ENCODE assay signal across 8 mouse cellular contexts in genomic region chr7:138847316-138848027, GRCm38 (mm10). TPM values are rescaled to one million over a fixed set of nuclear protein-coding genes. Genes with fewer than 3 reads are reported as not detected.
DNase-seq lines count a peak whose midpoint lies in the region; ATAC-seq lines count a peak whose summit lies in the region.

No protein-coding gene starts in this region.

- ATAC-seq in heart, embryonic 14.5 days (ENCODE audit: insufficient number of reproducible peaks, insufficient read depth, low FRiP score, low read depth), result no peak
- ATAC-seq in hindbrain, embryonic 12.5 days (ENCODE audit: low FRiP score), result no peak
- ATAC-seq in midbrain, embryonic 14.5 days (ENCODE audit: low FRiP score, low TSS enrichment), result no peak

- no peaks in the 10 kb centered on the region for H3K27me3 ChIP-seq in heart, embryonic 14.5 days (ENCODE audit: control insufficient read depth, insufficient read depth, low read length)
- H3K27me3 ChIP-seq in hindbrain, embryonic 12.5 days, result no peaks in the 10 kb centered on the region
- no peaks in the 10 kb centered on the region for H3K27me3 ChIP-seq in midbrain, embryonic 14.5 days (ENCODE audit: control insufficient read depth, insufficient read depth, low read length)

- H3K9me3 ChIP-seq in heart, embryonic 14.5 days (ENCODE audit: control insufficient read depth, low read length), result no peaks in the 10 kb centered on the region
- H3K9me3 ChIP-seq in hindbrain, embryonic 12.5 days (replicated peaks), result no peaks in the 10 kb centered on the region
- H3K9me3 ChIP-seq in midbrain, embryonic 14.5 days (ENCODE audit: control insufficient read depth, low read length), result no peaks in the 10 kb centered on the region

- intact Hi-C loops in left cerebral cortex, postnatal 25 days (cut with DNase I), result loop anchor here (2.0 kb wide), 1 partner anchor 61 kb away; the partner anchor contains the start of gene Bnip3

- H3K36me3 ChIP-seq in heart, embryonic 14.5 days (ENCODE audit: control insufficient read depth, insufficient read depth, low read length), result peaks cover 37% of the 10 kb centered on the region
- H3K36me3 ChIP-seq in hindbrain, embryonic 12.5 days, result peaks cover 8% of the 10 kb centered on the region; the same call in 1 of the 2 replicates
- H3K36me3 ChIP-seq in midbrain, embryonic 14.5 days (ENCODE audit: control insufficient read depth, insufficient read depth, low read length), result peaks cover 23% of the 10 kb centered on the region

- H3K4me1 ChIP-seq in heart, embryonic 14.5 days (ENCODE audit: control insufficient read depth in 2 of 2, insufficient read depth in 2 of 2, low read length in 2 of 2), result peaks cover 9 to 32% of the 10 kb centered on the region in 2 experiments
- peaks cover 58% of the 10 kb centered on the region for H3K4me1 ChIP-seq in hindbrain, embryonic 12.5 days
- peaks cover 44% of the 10 kb centered on the region for H3K4me1 ChIP-seq in midbrain, embryonic 14.5 days (ENCODE audit: control insufficient read depth, insufficient read depth, low read length)

- WGBS in heart, embryonic 14.5 days, result 35% methylated on average over 13 of the region's 13 CpGs
- whole genome bisulfite sequencing in hindbrain, embryonic 12.5 days, result 49% methylated on average over 13 of the region's 13 CpGs
- 50% methylated on average over 13 of the region's 13 CpGs for WGBS in midbrain, embryonic 14.5 days

- DNase-seq in heart, adult 9 months (ENCODE audit: low spot score in 2 of 2), result no peak
- peak; percentile 12 for DNase-seq in NIH3T3 (ENCODE audit: low read depth)
- peak; percentile 17 for DNase-seq in midbrain, embryonic 14.5 days
- no peak for DNase-seq in left cerebral cortex, postnatal 25 days (ENCODE audit: low spot score in 2 of 2)
- no peak for DNase-seq in right cerebral cortex, adult 2 months (ENCODE audit: low spot score in 2 of 2)
- no peak for DNase-seq in cerebellum, postnatal 25 days

- H3K4me2 ChIP-seq in heart, embryonic 14.5 days (ENCODE audit: low read length), result peak overlapping the region; percentile 82
- H3K4me2 ChIP-seq in hindbrain, embryonic 12.5 days (replicated peaks), result peak overlapping the region; percentile 92
- peak overlapping the region; percentile 78 for H3K4me2 ChIP-seq in midbrain, embryonic 14.5 days (ENCODE audit: low read length)

- peak overlapping the region in 1 of 2 experiments; percentile 95; a peak in 1 of 4 replicates for H3K27ac ChIP-seq in heart, embryonic 14.5 days (replicated peaks in 1 of 2; ENCODE audit: control insufficient read depth in 1 of 2, insufficient read depth in 1 of 2, low read depth in 2 of 2, low read length in 2 of 2)
- peak overlapping the region; percentile 94; the same call in 1 of the 2 replicates for H3K27ac ChIP-seq in hindbrain, embryonic 12.5 days
- no peak overlapping the region for H3K27ac ChIP-seq in midbrain, embryonic 14.5 days (replicated peaks; ENCODE audit: low read depth, low read length)

- H3K9ac ChIP-seq in heart, embryonic 14.5 days (ENCODE audit: low read length), result peak overlapping the region; percentile 94
- peak overlapping the region; percentile 95 for H3K9ac ChIP-seq in hindbrain, embryonic 12.5 days
- peak overlapping the region; percentile 97 for H3K9ac ChIP-seq in midbrain, embryonic 14.5 days (replicated peaks; ENCODE audit: low read length)

- H3K4me3 ChIP-seq in heart, embryonic 14.5 days (ENCODE audit: control insufficient read depth in 1 of 2, insufficient read depth in 1 of 2, low read depth in 1 of 2, low read length in 2 of 2), result peak overlapping the region; percentile 94 to 100
- peak overlapping the region; percentile 93 for H3K4me3 ChIP-seq in hindbrain, embryonic 12.5 days
- peak overlapping the region; percentile 99 for H3K4me3 ChIP-seq in midbrain, embryonic 14.5 days (replicated peaks; ENCODE audit: low read depth, low read length)

RNA-seq across cellular contexts. Expression of gene Mapk1ip1, which starts 1.4 kb away (rescaled TPM):
- polyA plus RNA-seq in heart, embryonic 14.5 days (2014; fragmentation: Nextera tagmentation; extraction: Ambion mirVana), result 16.3 and 16.7 TPM in 2 replicates
- 16.3 and 16.7 TPM in 2 replicates for polyA plus RNA-seq in hindbrain, embryonic 12.5 days (2016; fragmentation: Nextera tagmentation; extraction: Ambion mirVana)
- 28.6 and 29.4 TPM in 2 replicates for polyA plus RNA-seq in midbrain, embryonic 14.5 days (2014; fragmentation: Nextera tagmentation; extraction: Ambion mirVana)
- 10 to 100 TPM; 37.7 to 43.1 TPM for total RNA-seq in left cerebral cortex, postnatal 25 days (2021)

RNA-seq across cellular contexts. Expression of gene Ppp2r2d, which starts 1.6 kb away (rescaled TPM):
- polyA plus RNA-seq in heart, embryonic 14.5 days (2014; fragmentation: Nextera tagmentation; extraction: Ambion mirVana), result 37.5 and 38.1 TPM in 2 replicates
- 69.8 and 70.2 TPM in 2 replicates for polyA plus RNA-seq in hindbrain, embryonic 12.5 days (2016; fragmentation: Nextera tagmentation; extraction: Ambion mirVana)
- polyA plus RNA-seq in midbrain, embryonic 14.5 days (2014; fragmentation: Nextera tagmentation; extraction: Ambion mirVana), result 95.8 and 100 TPM in 2 replicates
- 10 to 100 TPM; 71.0 to 73.5 TPM for total RNA-seq in left cerebral cortex, postnatal 25 days (2021)

Comparison
In these comparisons a context has a peak if more than half of its experiments do, and no peak if none do; other contexts are left out.
1. DNase-seq: peak in NIH3T3 (single experiment) and midbrain, embryonic 14.5 days (single experiment); none in heart, adult 9 months (0 of 2), left cerebral cortex, postnatal 25 days (0 of 2), right cerebral cortex, adult 2 months (0 of 2) and cerebellum, postnatal 25 days (0 of 2).
2. Peak in every context shown above with its lines, with median percentiles within 50 percentile points of each other: H3K4me2 ChIP-seq, H3K4me3 ChIP-seq and H3K9ac ChIP-seq.